Mouse (Mus musculus): ENCODE measurements at regions not wholly inside any gene's neighbourhood (a gene's known extent, or its start where the extent isn't known, plus 50 kb on each side); places are given as distances from the start of the nearest gene placed in this dataset.

GRCm38 (mm10) chr1:193599895-193600294 lies 229.8 kb upstream of the Camk1g start:
- no peak for DNase-seq
- intact Hi-C loops (cut with DNase I) = no loop called here

GRCm38 (mm10) chr1:193599163-193599562 lies 229.1 kb upstream of the Camk1g start:
- intact Hi-C loops (cut with DNase I) = no loop called here
- DNase-seq = no peak

GRCm38 (mm10) chr1:193590301-193590829 lies 220.3 kb upstream of the Camk1g start:
- intact Hi-C loops (cut with DNase I) = no loop called here
- DNase-seq = no peak

GRCm38 (mm10) chr1:193588477-193589464 lies 218.7 kb upstream of the Camk1g start:
- intact Hi-C loops (cut with DNase I) = loop anchor here (1.0 to 5.0 kb wide), 3 partner anchors 39 to 201 kb away; no protein-coding TSS in a partner anchor
- peak; percentile 56 to 66 for DNase-seq

GRCm38 (mm10) chr1:193587317-193587716 lies 217.2 kb upstream of the Camk1g start:
- intact Hi-C loops (cut with DNase I) = loop anchor here (5.0 kb wide), 1 partner anchor 40 kb away; no protein-coding TSS in a partner anchor
- no peak for DNase-seq

GRCm38 (mm10) chr1:193586896-193587295 lies 216.8 kb upstream of the Camk1g start:
- DNase-seq = peak in 1 of 2 experiments; percentile 25
- intact Hi-C loops (cut with DNase I) = loop anchor here (5.0 kb wide), 1 partner anchor 40 kb away; no protein-coding TSS in a partner anchor

GRCm38 (mm10) chr1:193583791-193584190 lies 213.7 kb upstream of the Camk1g start:
- intact Hi-C loops (cut with DNase I) = no loop called here
- DNase-seq = no peak

- intact Hi-C loops (cut with DNase I) = no loop called here
- DNase-seq = no peak
Observed at GRCm38 (mm10) chr1:193580393-193580792, 210.3 kb upstream of the Camk1g start.

GRCm38 (mm10) chr1:193579671-193580070 lies 209.6 kb upstream of the Camk1g start:
- DNase-seq = no peak
- intact Hi-C loops (cut with DNase I) = loop anchor here (5.0 kb wide), 2 partner anchors 68 to 643 kb away; no protein-coding TSS in a partner anchor

- DNase-seq = peak; percentile 11 to 49
- intact Hi-C loops (cut with DNase I) = loop anchor here (5.0 kb wide), 2 partner anchors 69 to 644 kb away; no protein-coding TSS in a partner anchor
Observed at GRCm38 (mm10) chr1:193578661-193579175, 208.6 kb upstream of the Camk1g start.

GRCm38 (mm10) chr1:193577821-193578220 lies 207.7 kb upstream of the Camk1g start:
- intact Hi-C loops (cut with DNase I) = loop anchor here (2.0 to 5.0 kb wide), 3 partner anchors 69 to 644 kb away; no protein-coding TSS in a partner anchor
- no peak for DNase-seq

GRCm38 (mm10) chr1:193575986-193576713 lies 206.1 kb upstream of the Camk1g start:
- intact Hi-C loops (cut with DNase I) = loop anchor here (2.0 to 5.0 kb wide), 3 partner anchors 71 to 646 kb away; no protein-coding TSS in a partner anchor
- peak; percentile 66 to 70 for DNase-seq

- DNase-seq = no peak
- intact Hi-C loops (cut with DNase I) = no loop called here
Observed at GRCm38 (mm10) chr1:193572827-193573226, 202.7 kb upstream of the Camk1g start.

GRCm38 (mm10) chr1:193572411-193572810 lies 202.3 kb upstream of the Camk1g start:
- intact Hi-C loops (cut with DNase I) = no loop called here
- no peak for DNase-seq

GRCm38 (mm10) chr1:193571088-193571487 lies 201.0 kb upstream of the Camk1g start:
- no peak for DNase-seq
- intact Hi-C loops (cut with DNase I) = no loop called here

- intact Hi-C loops (cut with DNase I) = no loop called here
- DNase-seq = no peak
Observed at GRCm38 (mm10) chr1:193568586-193569174, 198.6 kb upstream of the Camk1g start.

- intact Hi-C loops (cut with DNase I) = no loop called here
- no peak for DNase-seq
Observed at GRCm38 (mm10) chr1:193567217-193567616, 197.1 kb upstream of the Camk1g start.

- DNase-seq = no peak
- intact Hi-C loops (cut with DNase I) = no loop called here
Observed at GRCm38 (mm10) chr1:193564225-193564624, 194.1 kb upstream of the Camk1g start.

GRCm38 (mm10) chr1:193562242-193562641 lies 192.1 kb upstream of the Camk1g start:
- no peak for DNase-seq
- intact Hi-C loops (cut with DNase I) = no loop called here

- intact Hi-C loops (cut with DNase I) = no loop called here
- no peak for DNase-seq
Observed at GRCm38 (mm10) chr1:193558122-193558521, 188.0 kb upstream of the Camk1g start.
